ENCODE assay signal across 21 mouse cellular contexts in genomic region chr3:84598756-84599155, GRCm38 (mm10). TPM values are rescaled to one million over a fixed set of nuclear protein-coding genes. Genes with fewer than 3 reads are reported as not detected.
"Had no signal": no experiment of that assay in that cellular context is flagged by ENCODE, and none has a peak within 500 bp of the region (broad histone marks: within the 10 kb centered on the region; RNA-seq: fewer than 3 reads in every experiment).

No protein-coding gene starts in this region.

- ATAC-seq: liver, embryonic 12.5 days; midbrain, embryonic 13.5 days; midbrain, embryonic 15.5 days had no signal

- H3K9ac ChIP-seq: liver, embryonic 12.5 days; liver, embryonic 14.5 days; lung, embryonic 14.5 days; midbrain, embryonic 13.5 days; midbrain, embryonic 15.5 days; neural tube, embryonic 13.5 days; neural tube, embryonic 15.5 days had no signal

- H3K4me2 ChIP-seq: liver, embryonic 12.5 days; lung, embryonic 14.5 days; midbrain, embryonic 13.5 days; midbrain, embryonic 15.5 days; neural tube, embryonic 13.5 days; neural tube, embryonic 15.5 days had no signal

- H3K27me3 ChIP-seq: neural tube, embryonic 15.5 days had no signal

- H3K4me3 ChIP-seq: liver, embryonic 12.5 days; midbrain, embryonic 10.5 days; midbrain, embryonic 13.5 days; midbrain, embryonic 15.5 days; myocyte; neural tube, embryonic 13.5 days; neural tube, embryonic 15.5 days had no signal

- H3K9me3 ChIP-seq: liver, embryonic 12.5 days; midbrain, embryonic 10.5 days; midbrain, embryonic 13.5 days; midbrain, embryonic 15.5 days; neural tube, embryonic 13.5 days; neural tube, embryonic 15.5 days had no signal

- H3K27ac ChIP-seq: liver, embryonic 12.5 days; liver, embryonic 14.5 days; midbrain, embryonic 10.5 days; midbrain, embryonic 13.5 days; midbrain, embryonic 15.5 days; neural tube, embryonic 13.5 days; neural tube, embryonic 15.5 days had no signal

- DNase-seq: lung, embryonic 14.5 days; lung, postnatal 14 days; retina, postnatal 1 day; right cerebral cortex, adult 18-20 months; right cerebral cortex, postnatal 25 days; right cerebral cortex, postnatal 4 days; spleen, adult 18-20 months; thymus, adult 18-20 months; thymus, postnatal 14 days; thymus, postnatal 36 days had no signal

- H3K36me3 ChIP-seq: liver, embryonic 12.5 days; midbrain, embryonic 10.5 days; midbrain, embryonic 13.5 days; midbrain, embryonic 15.5 days; neural tube, embryonic 13.5 days; neural tube, embryonic 15.5 days had no signal

RNA-seq across cellular contexts. Expression of gene Tigd4, which starts 5.4 kb away (rescaled TPM):
- total RNA-seq: megakaryocyte, adult 5-6 weeks; megakaryocyte-erythroid progenitor cell, adult 5-6 weeks had no signal
- polyA plus RNA-seq: liver, embryonic 14.5 days; midbrain, embryonic 10.5 days; midbrain, embryonic 13.5 days; midbrain, embryonic 15.5 days; neural tube, embryonic 13.5 days; thymus, postnatal 0 days had no signal
